Mouse (Mus musculus): Measurements from ENCODE around the gene Esrrb. TPM values are rescaled to one million over a fixed set of nuclear protein-coding genes. Genes with fewer than 3 reads are reported as not detected.
A peak's percentile ranks its signal among the peaks of the same experiment; 100 is the strongest.

Esrrb gene
- polyA plus RNA-seq, 1 experiment from 2014 or later: 0.46 TPM

- no peak for ATAC-seq (replicated peaks)
- 60% methylated on average over 6 of the region's 6 CpGs for WGBS
- no peak overlapping the region for H3K27ac ChIP-seq (replicated peaks)
These were observed 110.0 kb downstream of the Esrrb start for GRCm38 (mm10) chr12:86470912-86471311.

DNA sequence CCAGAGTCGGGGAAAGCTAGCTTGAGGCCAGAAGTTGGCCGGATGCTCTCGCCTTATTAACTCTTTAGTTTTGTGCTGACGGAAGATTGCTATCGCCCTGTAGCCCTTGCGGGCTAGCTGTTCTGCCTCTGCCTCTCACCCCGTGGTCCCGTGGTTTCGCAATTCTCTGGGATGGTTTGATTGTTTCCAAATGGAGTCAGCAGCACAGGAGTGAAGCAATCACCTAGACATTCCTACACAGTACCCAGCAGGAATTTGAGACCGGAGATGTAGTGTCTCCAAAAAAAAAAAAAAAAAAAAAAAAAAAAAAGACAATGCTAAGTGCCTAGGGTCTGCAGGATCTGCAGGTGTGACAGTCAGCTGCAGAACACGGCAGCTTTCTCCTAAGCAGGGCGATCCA lies 112.7 kb downstream of the Esrrb start:
- no peak overlapping the region for H3K4me2 ChIP-seq (replicated peaks)
- 74% methylated on average over 12 of the region's 12 CpGs for WGBS
- no peak overlapping the region for H3K9ac ChIP-seq (replicated peaks)
- H3K9me3 ChIP-seq: no peaks in the 10 kb centered on the region
- no peaks in the 10 kb centered on the region for H3K27me3 ChIP-seq
- H3K36me3 ChIP-seq: no peaks in the 10 kb centered on the region
- no peak overlapping the region for H3K27ac ChIP-seq (replicated peaks)
- no peak for ATAC-seq (replicated peaks)
- H3K4me3 ChIP-seq: no peak overlapping the region
- H3K4me1 ChIP-seq: no peaks in the 10 kb centered on the region

More at GRCm38 (mm10) chr12:86470912-86471311, 110.0 kb downstream of the Esrrb start:
- Histone ChIP-seq H3K4me2 (replicated peaks) (no peak overlapping the region), H3K27me3 (no peaks in the 10 kb centered on the region), H3K4me1 (no peaks in the 10 kb centered on the region), H3K4me3 (no peak overlapping the region), H3K9ac (replicated peaks) (no peak overlapping the region), H3K9me3 (no peaks in the 10 kb centered on the region), H3K36me3 (no peaks in the 10 kb centered on the region)

GRCm38 (mm10) chr12:86475994-86476393 lies 115.1 kb downstream of the Esrrb start:
- WGBS: 76% methylated on average over 7 of the region's 7 CpGs
- no peaks in the 10 kb centered on the region for H3K9me3 ChIP-seq
- H3K36me3 ChIP-seq: no peaks in the 10 kb centered on the region
- ATAC-seq (replicated peaks): no peak
- no peak overlapping the region for H3K27ac ChIP-seq (replicated peaks)
- H3K4me3 ChIP-seq: no peak overlapping the region
- no peak overlapping the region for H3K4me2 ChIP-seq (replicated peaks)
- no peak overlapping the region for H3K9ac ChIP-seq (replicated peaks)
- no peaks in the 10 kb centered on the region for H3K27me3 ChIP-seq
- H3K4me1 ChIP-seq: no peaks in the 10 kb centered on the region

DNA sequence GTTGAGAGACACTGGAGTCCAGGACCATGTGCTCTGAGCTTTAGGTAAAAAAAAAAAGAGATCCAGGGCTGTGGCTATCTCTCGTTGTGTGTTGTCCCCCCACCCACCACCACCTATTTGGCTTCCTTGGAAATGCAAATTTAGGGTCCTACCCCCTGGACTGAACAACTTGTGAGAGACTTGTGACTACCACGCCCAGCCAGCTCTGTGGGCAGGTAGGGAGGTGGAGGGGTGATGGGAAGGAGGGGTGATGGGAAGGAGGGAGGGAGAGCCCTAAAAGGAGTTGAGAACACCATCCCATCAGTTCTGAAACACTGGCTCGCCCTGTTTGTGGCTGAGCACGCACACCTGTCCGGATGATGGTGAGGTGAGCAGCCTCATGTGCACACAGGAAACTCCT lies 118.0 kb downstream of the Esrrb start:
- 82% methylated on average over 5 of the region's 5 CpGs for WGBS
- H3K4me2 ChIP-seq (replicated peaks): no peak overlapping the region
- H3K4me3 ChIP-seq: no peak overlapping the region
- H3K27ac ChIP-seq (replicated peaks): no peak overlapping the region
- H3K27me3 ChIP-seq: no peaks in the 10 kb centered on the region
- no peaks in the 10 kb centered on the region for H3K4me1 ChIP-seq
- no peak for ATAC-seq (replicated peaks)
- H3K9ac ChIP-seq (replicated peaks): no peak overlapping the region
- no peaks in the 10 kb centered on the region for H3K36me3 ChIP-seq
- no peaks in the 10 kb centered on the region for H3K9me3 ChIP-seq

DNA sequence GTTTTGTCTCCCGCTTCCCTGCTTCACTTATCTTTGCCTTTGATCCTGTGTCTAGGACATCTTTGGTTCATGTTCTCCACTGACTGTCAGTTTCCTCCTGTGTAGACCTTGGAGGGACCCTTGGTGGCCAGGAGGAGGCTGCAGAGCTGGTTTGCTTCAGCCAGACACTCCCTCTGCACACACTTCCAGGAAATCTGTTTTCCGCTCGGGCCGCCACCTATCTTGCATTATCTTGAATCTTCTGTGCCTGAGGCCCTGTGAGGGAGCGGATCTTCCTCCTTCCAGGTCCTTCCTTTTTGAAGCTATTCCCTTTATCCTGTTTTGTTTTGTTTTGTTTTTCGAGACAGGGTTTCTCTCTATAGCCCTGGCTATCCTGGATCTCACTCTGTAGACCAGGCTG lies 121.1 kb downstream of the Esrrb start:
- ATAC-seq (replicated peaks): no peak
- Histone ChIP-seq H3K4me3 (no peak overlapping the region), H3K4me2 (replicated peaks) (no peak overlapping the region), H3K27ac (replicated peaks) (no peak overlapping the region), H3K27me3 (no peaks in the 10 kb centered on the region), H3K9me3 (no peaks in the 10 kb centered on the region), H3K9ac (replicated peaks) (no peak overlapping the region), H3K36me3 (no peaks in the 10 kb centered on the region), H3K4me1 (no peaks in the 10 kb centered on the region)
- 88% methylated on average over 6 of the region's 6 CpGs for WGBS

- H3K4me1 ChIP-seq: no peaks in the 10 kb centered on the region
- no peak overlapping the region for H3K9ac ChIP-seq (replicated peaks)
- H3K4me3 ChIP-seq: no peak overlapping the region
- no peak overlapping the region for H3K27ac ChIP-seq (replicated peaks)
- no peak overlapping the region for H3K4me2 ChIP-seq (replicated peaks)
- no peaks in the 10 kb centered on the region for H3K9me3 ChIP-seq
- no peaks in the 10 kb centered on the region for H3K36me3 ChIP-seq
- H3K27me3 ChIP-seq: no peaks in the 10 kb centered on the region
- WGBS: 60% methylated on average over 5 of the region's 5 CpGs
- no peak for ATAC-seq (replicated peaks)
These were observed 122.5 kb downstream of the Esrrb start for GRCm38 (mm10) chr12:86483413-86483841.

GRCm38 (mm10) chr12:86488005-86488404 lies 127.1 kb downstream of the Esrrb start:
- Histone ChIP-seq H3K9ac (replicated peaks) (no peak overlapping the region), H3K27ac (replicated peaks) (no peak overlapping the region), H3K9me3 (no peaks in the 10 kb centered on the region), H3K27me3 (no peaks in the 10 kb centered on the region), H3K4me2 (replicated peaks) (no peak overlapping the region), H3K4me3 (no peak overlapping the region), H3K36me3 (no peaks in the 10 kb centered on the region), H3K4me1 (peaks cover 11% of the 10 kb centered on the region)
- WGBS: 71% methylated on average over 3 of the region's 3 CpGs
- no peak for ATAC-seq (replicated peaks)

DNA sequence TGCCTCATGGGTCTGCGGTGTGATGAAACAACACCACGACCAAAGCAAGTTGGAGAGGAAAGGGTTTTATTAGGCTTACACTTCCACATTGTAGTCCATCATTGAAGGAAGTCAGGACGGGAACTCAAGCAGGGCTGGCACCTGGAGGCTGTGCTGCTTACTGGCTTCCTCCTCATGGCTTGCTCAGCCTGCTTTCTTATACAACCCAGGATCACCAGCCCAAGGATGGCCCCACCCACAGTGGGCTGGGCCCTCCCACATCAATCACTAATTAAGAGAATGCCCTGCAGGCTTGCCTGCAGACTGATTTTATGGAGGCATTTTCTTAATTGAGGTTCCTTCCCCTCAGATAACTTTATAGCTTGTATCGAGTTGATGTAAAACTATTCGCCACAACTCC lies 129.1 kb downstream of the Esrrb start:
- Histone ChIP-seq H3K4me2 (replicated peaks) (no peak overlapping the region), H3K9me3 (no peaks in the 10 kb centered on the region), H3K27me3 (no peaks in the 10 kb centered on the region), H3K9ac (replicated peaks) (no peak overlapping the region), H3K36me3 (no peaks in the 10 kb centered on the region), H3K4me3 (no peak overlapping the region), H3K4me1 (peaks cover 12% of the 10 kb centered on the region), H3K27ac (replicated peaks) (no peak overlapping the region)
- ATAC-seq (replicated peaks): no peak
- WGBS: 81% methylated on average over 5 of the region's 5 CpGs

DNA sequence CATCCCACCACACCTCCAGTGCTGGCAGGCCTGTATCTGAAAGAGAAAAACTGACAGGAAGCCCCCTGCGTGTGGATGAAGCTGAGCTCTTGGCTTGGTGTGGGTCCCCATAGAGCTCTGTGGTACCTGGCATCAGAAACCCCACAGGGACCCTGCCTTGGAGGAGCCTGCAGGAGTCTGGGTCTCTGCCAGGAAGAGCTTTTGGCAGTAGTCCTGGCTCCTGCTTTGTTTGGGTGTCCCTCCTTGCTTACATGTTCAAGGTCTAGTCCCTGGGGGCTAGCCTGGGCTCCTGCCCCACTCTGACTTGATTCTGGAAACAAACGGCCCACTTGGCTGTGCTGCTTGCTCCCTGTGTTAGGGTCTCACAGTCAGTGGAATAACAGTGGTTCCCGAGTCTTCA lies 130.6 kb downstream of the Esrrb start:
- no peaks in the 10 kb centered on the region for H3K9me3 ChIP-seq
- no peak for ATAC-seq (replicated peaks)
- no peak overlapping the region for H3K27ac ChIP-seq (replicated peaks)
- H3K36me3 ChIP-seq: no peaks in the 10 kb centered on the region
- no peaks in the 10 kb centered on the region for H3K27me3 ChIP-seq
- WGBS: 64% methylated on average over 3 of the region's 3 CpGs
- H3K4me1 ChIP-seq: peaks cover 12% of the 10 kb centered on the region
- no peak overlapping the region for H3K4me3 ChIP-seq
- no peak overlapping the region for H3K9ac ChIP-seq (replicated peaks)
- H3K4me2 ChIP-seq (replicated peaks): no peak overlapping the region

DNA sequence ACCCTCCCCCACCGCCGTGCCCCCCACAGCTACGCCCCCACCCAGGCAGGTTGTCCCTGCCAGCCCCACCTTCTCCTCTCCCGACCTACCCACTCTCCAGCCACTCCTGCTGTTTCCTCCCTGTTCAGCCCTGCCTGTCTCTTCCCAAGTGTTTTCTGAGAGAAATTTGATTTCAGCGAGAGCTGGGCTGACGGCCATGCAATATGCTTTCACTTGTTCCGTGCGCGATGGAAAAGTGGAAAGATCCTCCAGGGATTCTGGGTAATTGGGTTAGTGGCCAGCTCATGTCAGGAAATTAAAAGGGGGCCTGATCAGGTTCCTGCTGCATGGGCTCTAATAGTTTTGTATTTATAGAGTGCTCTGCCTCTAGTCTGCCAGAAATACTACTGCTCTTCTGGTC lies 131.9 kb downstream of the Esrrb start:
- Histone ChIP-seq H3K4me2 (replicated peaks) (0 out of 2 replicates have a peak overlapping the region, but pooled peaks have one; percentile 3), H3K36me3 (no peaks in the 10 kb centered on the region), H3K27ac (replicated peaks) (peak overlapping the region; percentile 53), H3K9ac (replicated peaks) (no peak overlapping the region), H3K4me3 (no peak overlapping the region), H3K4me1 (peaks cover 12% of the 10 kb centered on the region), H3K27me3 (no peaks in the 10 kb centered on the region), H3K9me3 (no peaks in the 10 kb centered on the region)
- 21% methylated on average over 9 of the region's 9 CpGs for WGBS
- 0 out of 2 replicates have a peak, but pooled peaks have one; percentile 38 for ATAC-seq (replicated peaks)

- no peak overlapping the region for H3K4me2 ChIP-seq (replicated peaks)
- no peaks in the 10 kb centered on the region for H3K36me3 ChIP-seq
- ATAC-seq (replicated peaks): no peak
- WGBS: 99% methylated on average over 4 of the region's 4 CpGs
- H3K4me3 ChIP-seq: no peak overlapping the region
- no peaks in the 10 kb centered on the region for H3K9me3 ChIP-seq
- H3K27ac ChIP-seq (replicated peaks): no peak overlapping the region
- no peaks in the 10 kb centered on the region for H3K27me3 ChIP-seq
- peaks cover 20% of the 10 kb centered on the region for H3K4me1 ChIP-seq
- no peak overlapping the region for H3K9ac ChIP-seq (replicated peaks)
These were observed 136.2 kb downstream of the Esrrb start for GRCm38 (mm10) chr12:86497126-86497525.

GRCm38 (mm10) chr12:86498765-86499164 lies 137.8 kb downstream of the Esrrb start:
- H3K36me3 ChIP-seq: no peaks in the 10 kb centered on the region
- no peaks in the 10 kb centered on the region for H3K27me3 ChIP-seq
- WGBS: 11% methylated on average over 6 of the region's 6 CpGs
- H3K9ac ChIP-seq (replicated peaks): no peak overlapping the region
- H3K9me3 ChIP-seq: no peaks in the 10 kb centered on the region
- H3K4me1 ChIP-seq: peaks cover 10% of the 10 kb centered on the region
- H3K4me2 ChIP-seq (replicated peaks): no peak overlapping the region
- H3K4me3 ChIP-seq: no peak overlapping the region
- H3K27ac ChIP-seq (replicated peaks): peak overlapping the region; percentile 65
- ATAC-seq (replicated peaks): peak; percentile 74

- H3K9me3 ChIP-seq: no peaks in the 10 kb centered on the region
These were observed 140.8 kb downstream of the Esrrb start for GRCm38 (mm10) chr12:86501728-86502127.

More at GRCm38 (mm10) chr12:86501728-86502127, 140.8 kb downstream of the Esrrb start:
- no peak for ATAC-seq (replicated peaks)
- Histone ChIP-seq H3K27ac (replicated peaks) (no peak overlapping the region), H3K4me1 (peaks cover 10% of the 10 kb centered on the region), H3K36me3 (no peaks in the 10 kb centered on the region), H3K4me2 (replicated peaks) (no peak overlapping the region), H3K27me3 (no peaks in the 10 kb centered on the region), H3K9ac (replicated peaks) (no peak overlapping the region), H3K4me3 (no peak overlapping the region)
- WGBS: 80% methylated on average over 10 of the region's 10 CpGs

Measured in forebrain, embryonic 15.5 days (tissue).